Mouse (Mus musculus) cerebellum, adult 9-10 months (tissue): ENCODE data around the gene Crlf2.

Source experiments
- DNase-seq: peaks from one replicate; pipeline ENCODE4 v3.0.0; 2022

Crlf2 gene

DNA sequence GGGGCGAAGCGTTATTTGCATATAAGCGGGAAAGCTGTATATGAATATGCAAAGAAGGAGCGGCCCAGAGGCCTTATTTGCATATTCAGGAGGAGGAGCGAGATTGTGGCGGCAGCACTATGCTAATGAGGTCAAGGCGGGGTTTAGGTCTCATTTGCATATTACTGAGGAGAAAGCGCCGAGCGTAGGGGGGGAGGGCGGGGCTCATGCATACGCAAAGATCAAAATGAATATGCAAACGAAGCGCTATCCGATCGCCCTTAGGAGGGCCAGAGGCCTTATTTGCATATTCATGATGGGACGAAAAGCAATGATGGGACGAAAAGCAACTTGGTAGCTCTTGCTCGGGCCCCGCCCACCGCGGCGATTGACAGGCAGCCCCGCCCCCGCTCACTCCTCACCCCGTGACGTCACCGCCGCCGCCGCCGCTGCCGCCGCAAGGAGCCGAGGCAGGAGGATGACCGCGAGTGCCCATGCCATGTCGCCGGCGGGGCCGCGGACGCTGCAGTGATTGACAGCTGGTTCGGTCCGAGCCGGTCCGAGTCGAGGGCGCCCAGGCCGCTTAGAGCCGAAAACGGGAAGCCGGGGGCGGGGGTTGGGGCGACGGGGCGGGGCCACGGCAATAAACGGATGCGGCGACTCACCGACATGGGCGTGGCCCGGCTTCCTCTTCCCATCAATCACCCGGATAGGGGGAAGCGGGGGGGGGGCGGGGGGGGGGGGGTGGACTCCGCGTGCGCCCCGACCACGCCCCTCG, at the start of gene Crlf2:
Gene Crlf2 (minus strand): TSS at position 590 of the 757 bp plus-strand sequence.
- peak; percentile 98 for DNase-seq

DNA sequence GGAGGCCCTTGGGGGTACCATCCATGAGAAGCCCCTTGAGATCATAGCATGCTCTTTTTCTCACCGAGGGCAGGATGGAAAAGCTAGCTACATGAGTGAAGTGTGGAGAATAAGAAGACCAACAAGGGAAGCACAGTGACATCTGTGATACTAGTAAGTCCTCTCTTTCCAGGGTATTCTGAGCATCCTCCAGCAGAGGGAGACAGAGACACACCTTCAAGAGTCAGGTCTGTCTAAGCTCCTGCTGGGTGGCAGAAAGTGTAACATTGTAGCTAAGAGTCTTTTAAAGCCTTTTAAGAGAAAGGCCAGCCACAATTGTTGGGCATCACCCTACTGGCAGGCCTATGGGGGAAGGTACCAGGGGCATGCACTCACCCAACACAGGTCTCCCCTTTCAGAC, 43.8 kb upstream of the Crlf2 start:
- DNase-seq: peak; percentile 3

DNA sequence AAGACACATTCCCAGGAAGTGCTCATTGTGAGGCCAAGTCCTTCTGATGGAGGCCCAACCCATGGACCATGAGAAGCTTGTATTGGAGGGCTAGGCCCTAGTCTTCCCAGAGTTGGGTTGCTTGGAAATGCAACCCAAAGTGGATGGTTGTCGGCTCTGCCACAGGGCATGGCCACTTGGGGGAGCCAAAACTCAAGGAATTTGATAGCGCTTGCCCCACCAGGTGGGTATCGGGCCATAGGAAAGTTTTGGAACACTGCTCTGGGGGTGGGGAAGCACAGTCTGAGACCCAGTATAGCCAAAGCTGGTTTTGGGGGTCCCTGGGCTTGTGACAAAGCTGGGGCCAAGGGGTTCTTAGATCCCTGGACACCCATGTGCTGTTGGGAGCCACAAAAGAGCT, 42.3 kb upstream of the Crlf2 start:
- no peak for DNase-seq

DNA sequence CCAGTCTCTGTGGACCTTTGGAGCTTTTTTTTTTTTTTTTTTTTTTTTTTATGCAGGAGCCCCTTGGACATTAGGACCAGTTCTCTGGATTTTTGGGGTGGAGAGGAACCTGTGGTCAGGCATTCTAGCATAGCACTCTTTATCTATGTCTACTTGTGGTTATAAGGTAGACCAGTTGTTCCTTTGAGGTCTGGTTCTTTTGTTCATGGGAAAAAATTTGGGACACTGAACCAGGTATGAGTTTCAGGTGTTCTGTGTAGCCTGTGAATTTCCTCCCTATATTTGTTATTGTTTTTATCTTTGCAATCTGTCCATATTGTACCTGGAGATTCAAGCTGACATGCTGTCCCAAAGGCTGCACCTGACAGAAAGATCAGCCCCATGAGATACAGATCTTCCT, 40.1 kb upstream of the Crlf2 start:
- no peak for DNase-seq

DNA sequence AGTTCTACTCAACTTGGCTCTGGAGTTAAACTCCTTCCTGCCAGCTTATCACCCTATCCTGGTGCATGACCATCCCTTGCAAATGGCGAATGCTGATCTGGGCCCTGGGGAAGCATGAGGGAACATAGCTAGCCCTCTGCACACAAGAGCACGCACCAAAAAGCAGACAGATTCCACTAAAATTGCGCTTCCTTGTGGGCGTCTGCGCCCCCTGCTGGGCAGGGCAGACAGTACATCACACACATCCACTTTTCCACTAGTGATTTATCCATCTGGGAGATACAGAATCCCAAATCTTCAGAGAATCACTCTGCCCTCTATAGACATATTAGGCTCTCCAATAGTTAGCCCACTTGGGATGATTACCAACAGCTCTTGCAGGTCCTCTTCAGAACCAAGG, 37.9 kb upstream of the Crlf2 start:
- no peak for DNase-seq

DNA sequence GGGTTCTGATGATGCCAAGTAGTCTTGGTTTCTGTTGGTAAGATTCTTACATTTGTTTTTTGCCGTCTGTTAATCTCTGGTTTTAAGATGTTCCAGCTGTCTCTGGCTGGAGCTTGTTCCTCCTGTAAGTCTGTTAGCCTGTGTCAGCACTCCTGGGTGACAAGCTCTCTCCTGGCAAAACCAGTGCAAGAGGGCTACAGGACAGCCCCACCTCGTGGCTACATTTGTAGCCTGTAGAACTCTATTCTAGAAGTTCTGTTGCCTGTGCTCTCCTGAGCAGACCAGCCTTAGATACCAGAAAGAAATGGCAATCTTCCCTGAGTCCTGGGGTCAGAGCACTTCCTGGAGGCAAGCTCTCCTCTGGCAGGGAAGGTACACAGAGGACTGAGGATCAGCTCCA, 4.0 kb upstream of the Crlf2 start:
- DNase-seq: peak; percentile 10

DNA sequence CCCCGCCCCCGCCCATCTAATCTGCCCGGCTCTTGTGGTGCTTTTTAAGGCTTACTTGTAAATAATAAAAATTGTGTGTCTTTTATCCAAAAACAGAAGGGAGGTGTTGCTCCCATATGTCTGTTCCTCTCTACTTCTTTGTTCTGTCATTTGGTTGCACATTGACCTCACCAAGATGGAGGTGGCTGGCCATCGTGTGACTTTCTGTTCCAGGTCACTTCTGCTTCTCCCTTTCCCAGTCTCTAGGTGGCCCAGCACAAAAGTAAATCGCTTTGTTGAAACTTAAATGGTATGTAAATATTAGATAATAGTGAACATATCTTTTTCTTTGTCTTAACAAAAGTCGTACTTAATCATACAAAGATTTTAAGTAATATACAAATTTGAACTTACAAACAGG, 398 bp upstream of the Crlf2 start:
- DNase-seq: peak; percentile 75

DNA sequence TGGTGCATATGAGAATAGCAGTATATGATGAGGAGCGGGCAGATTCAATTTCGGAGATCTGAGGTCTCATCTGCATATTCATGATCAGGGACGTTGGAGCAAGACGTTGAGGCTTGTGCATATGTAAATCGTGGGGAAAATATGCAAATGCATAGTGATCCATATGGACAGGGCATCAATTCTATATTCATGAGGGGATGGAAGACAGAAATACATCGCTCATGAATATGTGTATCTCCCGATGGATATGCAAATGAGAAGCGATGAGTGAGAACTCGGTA, 730 bp downstream of the Crlf2 start:
- no peak for DNase-seq

DNA sequence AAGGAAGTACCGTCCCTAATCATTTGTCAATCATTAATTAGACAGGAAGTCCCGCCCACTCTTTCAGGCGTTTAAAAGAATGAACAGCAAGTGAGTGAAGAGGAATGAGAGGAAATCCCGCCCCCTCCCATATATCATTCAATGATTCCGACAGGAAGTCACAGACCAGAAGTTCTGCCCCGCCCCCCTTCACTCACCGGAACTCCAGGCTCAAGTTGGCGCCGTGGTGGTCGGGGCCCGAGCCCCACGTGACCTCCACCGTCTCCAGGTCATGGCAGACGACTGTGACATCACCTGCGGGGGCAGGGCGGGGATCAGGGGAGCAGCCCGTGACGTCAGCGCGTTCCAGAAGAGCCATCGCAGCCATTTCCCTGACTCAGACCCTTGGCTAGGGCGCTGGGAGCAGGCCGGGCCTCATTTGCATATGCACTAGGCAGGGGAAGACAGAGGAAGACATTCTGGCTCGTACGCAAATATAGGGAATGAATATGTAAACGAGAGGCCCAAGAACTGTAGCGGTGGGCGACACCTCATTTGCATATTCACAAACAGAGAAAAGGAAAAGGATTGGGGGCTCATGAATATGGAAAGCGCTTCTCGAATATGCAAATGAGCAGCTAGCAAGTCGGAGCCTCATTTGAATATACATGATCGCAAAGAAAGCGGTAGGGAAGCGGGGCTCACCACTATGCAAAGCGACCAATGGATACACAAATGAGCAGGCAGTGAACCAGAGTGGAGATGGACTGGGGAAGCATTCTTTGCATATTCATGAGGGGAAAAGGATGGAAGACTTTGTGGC, 1.3 kb downstream of the Crlf2 start:
- peak; percentile 100 for DNase-seq

DNA sequence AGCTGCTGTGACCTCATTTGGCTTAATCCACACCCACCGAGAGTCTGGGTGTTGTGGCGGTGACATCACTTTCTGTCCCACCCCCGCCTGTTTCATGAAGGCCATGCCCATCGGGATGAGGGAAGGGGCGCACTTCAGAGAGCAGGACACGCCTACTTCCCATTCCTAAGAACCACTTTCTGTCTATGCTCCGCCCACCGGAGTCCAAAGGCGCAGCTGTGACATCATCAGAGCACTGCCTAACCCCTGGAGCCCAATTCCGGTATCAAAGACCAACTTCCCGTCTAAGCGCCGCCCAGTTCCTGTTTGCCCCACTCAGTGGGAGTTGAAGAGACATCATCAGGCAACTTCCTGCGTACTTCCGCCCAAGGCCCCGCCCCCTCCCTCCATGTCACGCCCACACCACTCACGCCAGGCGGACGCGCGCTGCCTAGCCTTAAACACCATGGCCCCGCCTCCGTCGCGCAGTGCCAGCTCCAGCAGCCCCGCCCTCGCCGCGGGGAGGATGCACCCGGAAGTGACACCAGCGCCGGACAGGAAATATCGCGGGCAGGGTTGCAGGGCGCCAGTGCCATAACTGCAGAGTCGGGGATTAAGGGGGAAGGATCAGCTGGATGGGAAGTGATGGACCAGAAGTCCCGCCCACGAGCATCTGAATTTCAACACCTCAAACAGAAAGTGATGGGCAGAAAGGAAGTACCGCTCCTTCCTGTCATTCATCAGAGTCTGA, 2.0 kb downstream of the Crlf2 start:
- peak; percentile 95 for DNase-seq

DNA sequence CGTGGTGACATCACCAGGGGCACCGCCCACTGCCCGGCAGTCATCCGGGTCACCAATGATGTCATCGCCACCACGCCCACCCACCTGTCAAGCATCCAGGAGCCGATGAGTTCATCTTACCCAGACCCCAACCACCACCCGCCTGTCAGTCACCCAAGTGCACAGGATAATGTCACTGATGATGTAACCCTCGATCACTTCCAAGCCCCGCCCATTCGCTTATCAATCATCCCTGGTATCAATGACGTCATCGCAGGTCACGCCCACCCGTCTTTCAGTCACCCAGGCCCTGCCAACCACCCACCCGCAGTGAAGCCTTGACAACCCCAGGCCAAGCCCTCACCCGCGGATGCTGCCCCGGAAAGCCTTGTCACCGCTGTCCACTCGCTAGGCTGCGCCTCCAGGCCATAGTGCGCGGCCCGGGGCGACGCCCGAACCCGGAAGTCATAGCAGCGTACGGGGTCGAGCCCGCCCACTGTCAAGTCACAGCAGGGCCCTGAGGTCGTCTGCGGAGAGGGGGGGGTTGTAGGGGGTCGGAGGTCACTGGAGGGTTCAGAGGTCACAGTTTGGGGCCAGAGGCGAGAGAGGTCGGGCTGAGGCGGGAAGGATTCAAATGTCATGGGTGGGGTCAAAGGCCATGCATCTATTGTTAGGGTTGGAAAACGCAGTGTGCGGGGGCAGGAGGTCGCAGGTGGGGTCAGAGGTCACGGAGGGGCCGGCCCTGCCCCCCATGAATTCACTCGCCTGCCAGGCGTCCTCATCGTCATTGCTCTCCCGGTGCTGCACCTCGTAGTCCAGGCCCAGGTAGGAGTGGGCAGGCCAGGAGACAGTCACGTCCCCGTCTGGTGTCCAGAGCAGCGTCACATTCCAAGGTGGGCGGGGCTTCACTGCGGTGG, 2.9 kb downstream of the Crlf2 start:
- DNase-seq: peak; percentile 90

DNA sequence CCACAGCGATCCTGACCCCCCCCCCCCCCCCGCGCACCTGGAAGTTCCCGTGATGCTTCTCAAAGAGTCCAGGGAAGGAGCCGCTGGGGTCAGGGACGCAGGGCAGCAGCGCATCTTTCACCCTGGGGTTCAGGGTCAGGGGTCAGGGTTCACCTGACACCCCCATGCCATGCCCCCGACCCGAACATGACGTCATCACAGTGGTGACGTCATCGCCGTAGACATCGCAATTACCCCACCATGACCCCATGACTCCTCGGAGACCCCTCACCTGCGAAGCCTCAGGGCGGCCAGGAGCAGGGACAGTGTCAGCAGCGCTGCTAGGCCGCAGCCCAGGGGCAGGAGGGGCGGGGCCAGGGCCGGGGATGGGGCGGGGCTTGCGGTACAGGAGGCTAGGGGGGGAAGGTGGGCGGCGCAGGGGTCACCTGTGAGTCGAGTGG, 3.5 kb downstream of the Crlf2 start:
- peak; percentile 76 for DNase-seq

DNA sequence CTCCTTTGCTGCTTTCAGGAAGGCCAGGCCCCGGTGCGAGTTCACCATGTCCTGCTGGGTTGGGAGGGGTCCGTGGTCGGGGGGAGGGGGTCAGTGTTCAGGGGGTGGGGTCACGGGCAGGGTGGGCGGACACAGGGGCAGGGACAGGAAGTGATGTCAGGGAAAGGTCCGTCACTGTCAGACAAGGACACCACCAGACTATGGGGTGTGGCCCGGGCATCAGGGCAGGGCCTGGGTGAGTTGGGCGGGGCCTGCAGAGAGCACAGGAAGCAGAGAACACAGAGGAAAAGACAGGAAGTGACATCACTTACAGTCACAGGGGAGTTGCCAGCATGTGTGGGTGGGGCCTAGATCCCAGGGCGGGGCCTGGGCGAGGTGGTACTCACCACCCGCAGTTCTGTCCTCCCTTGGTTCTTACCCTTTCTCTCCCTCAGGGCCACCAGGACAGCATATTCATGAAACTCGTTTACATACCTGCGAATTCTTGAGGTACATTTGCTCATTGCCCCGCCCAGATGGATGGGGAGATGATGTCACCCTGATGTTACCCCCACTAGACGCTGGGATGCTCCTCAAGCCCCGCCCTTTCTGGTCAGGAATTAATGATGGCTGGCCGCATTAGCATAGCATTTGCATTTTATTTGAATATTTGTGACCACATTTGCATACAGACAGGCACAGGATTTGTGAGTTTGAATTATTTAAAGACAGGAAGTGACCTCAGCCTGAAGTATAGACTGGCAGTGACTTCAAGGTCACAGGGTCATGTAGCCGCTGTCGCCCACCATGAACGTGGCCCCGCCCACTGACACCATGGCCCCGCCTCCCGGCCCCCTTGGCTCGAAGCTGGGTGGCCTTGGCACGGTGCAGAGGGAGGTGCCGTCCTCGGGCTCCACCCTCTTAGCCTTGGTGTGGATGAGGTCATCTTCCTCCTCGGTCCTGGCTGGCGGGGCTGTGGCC, 4.4 kb downstream of the Crlf2 start:
- peak; percentile 72 for DNase-seq

DNA sequence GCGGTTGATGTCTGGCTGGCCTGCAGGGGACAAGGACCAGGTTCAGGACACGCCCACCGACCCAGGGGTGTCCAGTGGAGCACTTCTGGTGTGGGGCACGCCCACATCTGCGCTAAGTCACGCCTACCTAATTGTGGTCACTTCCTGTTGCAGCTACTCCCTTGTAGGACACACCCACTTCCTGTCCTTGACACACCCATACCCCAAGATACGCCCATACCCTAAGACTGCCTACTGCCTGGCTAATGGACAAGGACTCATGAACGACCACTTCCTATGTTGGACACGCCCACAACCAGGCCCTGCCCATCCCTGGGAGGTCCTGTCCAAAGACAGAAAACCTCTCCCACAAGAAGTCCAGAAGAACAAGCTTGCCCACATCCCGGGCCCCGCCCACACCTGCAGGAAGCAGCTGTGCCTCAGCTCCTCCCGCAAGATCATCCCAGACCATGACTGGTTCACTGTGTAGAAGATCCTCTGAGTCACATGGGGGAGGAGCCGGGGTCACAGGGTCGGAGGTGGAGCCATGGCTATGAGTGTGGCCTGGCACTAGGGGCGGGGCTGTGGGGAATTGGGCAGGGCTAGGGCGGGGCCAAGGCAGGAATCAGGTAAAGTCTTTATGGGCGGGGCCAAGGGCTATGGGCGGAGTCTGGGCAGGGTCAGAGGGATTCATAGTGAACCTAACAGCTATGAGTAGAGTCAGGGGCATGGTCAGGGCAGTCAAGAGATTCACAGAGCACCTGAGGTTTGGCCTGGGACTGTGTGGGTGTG, 5.4 kb downstream of the Crlf2 start:
- DNase-seq: peak; percentile 65

DNA sequence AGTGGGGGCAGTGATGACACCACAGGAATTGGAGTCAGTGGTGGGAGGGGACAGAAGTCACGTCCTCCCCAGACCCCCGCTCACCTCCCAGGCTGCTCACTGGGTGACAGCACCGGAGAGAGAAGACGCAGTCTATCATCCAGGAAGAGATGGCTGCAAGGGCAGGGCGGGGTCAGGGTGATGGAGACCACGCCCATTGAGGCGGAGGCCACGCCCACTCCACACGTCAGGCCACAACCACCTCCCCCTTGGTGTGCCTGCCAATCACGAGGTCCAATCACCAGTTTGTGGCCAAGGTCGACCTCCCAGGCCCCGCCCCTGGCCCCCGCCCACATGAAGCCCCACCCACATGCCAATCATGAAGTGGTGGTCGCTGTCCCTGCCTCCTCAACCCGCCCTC, 6.3 kb downstream of the Crlf2 start:
- DNase-seq: peak; percentile 37

DNA sequence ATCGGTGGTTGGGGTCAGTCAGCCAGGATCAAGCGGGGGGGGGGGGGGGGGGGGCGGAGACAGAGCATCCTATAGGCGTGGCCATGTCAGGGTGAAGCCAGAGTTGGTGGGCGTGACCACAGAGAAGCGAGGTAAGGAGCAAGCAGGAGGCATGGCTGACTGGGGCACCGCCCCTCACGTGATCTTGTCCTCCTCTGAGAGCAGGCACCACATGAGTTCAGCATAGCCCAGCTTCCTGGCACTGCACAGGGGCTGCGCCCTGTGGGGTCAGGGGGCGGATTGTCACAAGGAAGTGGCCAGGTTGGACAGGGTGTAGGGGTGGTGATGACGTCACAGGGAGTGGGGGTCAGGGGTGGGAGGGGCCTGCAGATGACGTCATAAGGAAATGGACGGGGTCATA, 6.7 kb downstream of the Crlf2 start:
- peak; percentile 38 for DNase-seq

DNA sequence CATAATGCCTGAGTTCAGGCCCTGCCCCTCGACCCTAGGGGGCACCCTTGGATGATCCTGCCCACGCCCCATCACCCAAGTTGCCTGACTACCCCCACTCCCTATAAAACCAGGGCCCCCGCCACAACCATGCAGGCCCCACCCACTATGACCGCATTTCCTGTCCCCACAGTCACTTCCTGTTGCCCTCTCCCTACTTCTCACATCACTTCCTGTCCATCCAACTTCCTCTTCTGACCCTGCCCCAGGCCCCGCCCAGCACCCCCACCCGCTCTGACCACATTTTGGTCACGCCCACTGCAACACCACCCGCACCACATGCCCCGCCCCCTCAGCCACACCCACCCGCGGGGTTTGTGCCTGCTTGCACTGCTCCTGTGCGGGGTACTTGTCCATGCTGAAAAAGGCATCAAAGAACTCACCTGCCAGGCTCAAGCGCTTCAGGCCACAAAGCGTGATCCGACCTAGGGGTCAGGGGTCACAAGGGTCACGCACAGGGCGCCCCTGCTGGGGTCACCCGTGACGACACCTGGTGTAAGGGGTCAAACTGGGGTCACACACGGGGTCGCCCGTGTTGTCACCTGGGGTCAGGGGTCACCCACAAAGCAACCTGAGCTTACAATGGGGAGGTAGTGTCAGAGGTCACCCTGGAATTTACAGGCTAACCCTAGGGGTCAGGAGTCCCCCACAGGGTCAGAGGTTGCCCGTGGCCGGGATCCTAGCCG, 7.6 kb downstream of the Crlf2 start:
- peak; percentile 47 for DNase-seq

DNA sequence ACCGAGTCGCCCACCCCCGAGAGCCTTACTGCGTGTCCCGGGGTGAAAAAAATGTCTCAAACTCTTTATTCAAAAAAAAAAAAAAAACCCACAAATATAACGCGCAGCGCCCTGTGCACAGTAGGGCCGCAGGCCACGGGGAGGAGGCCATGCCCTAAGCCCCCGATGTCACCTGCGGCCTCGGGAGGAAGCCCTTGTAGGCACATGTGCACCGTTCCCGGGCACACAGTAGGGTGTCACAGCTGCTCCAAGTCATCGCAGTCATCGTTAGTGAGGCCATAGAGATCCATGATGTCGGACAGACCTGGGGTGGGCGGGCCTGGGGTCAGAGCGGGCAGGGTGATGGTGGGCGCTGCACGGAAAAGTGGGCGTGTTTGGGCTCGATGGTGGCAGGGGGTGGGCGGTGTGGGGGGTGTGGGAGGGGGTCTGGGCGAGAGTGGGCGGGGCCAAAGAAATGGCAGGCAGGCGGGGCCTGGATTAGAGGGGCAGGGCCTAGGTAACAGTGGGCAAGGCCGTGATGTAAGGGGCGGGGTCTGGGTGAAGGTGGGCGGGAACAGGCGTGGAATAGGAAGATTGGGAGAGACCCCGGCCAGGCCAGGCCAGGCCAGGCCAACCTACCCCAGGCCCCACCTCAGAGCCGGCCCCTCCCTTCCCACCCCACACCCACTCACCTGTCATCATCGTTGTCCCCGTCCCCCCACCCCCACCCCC, 8.4 kb downstream of the Crlf2 start:
- peak; percentile 6 for DNase-seq

DNA sequence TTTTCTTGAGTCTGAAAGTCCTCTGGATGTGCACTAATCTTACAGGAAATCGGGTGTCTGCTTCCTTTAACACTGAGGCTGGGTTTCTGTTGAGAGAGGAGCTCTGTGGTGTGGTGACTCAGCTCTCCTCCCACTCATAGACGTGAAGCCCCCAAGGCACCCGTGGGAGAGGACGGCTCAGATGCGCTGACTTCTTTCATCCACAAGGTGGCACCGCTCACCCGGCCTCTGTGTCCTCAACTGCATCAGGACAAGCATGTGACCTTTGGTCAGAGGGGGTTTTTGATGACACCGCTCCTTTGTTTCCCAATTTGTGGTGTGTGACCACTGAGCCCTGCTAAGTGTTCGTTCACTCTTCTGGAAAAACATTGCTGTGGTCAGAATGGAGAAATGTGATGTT, 10.1 kb downstream of the Crlf2 start:
- peak; percentile 15 for DNase-seq
